Mouse (Mus musculus): ENCODE data around the gene Lypd8.

DNA sequence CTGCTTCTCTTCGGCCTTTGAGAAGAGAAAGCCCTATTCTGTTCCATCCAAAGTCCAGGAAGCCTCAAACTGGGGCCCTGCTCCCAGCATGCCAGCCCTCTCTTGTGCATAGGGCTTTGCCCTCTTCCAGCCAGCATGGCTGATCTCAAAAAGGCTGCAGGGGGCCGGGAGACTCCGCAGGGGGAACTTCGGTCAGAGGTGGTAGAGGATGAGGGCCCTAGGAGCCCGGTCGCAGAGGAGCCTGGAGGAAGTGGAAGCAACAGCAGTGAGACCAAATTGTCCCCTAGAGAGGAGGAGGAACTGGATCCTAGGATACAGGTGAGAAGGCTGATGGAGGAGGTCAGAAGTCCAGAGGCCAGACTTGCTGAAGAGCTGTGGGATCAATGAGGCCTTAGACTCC lies 47.3 kb upstream of the Lypd8 start:
- TF ChIP-seq CTCF (IDR thresholded peaks at IDR 0.05; ENCODE audit: borderline replicate concordance, insufficient read depth, low read length) = no peak
- TF ChIP-seq POLR2A (IDR thresholded peaks at IDR 0.05; ENCODE audit: low read depth, low read length) = no peak

All from embryonic fibroblast, embryonic 13.5 days (primary cell).